Mouse (Mus musculus): ENCODE data around the gene Slc35a1. TPM values are rescaled to one million over a fixed set of nuclear protein-coding genes. Genes with fewer than 3 reads are reported as not detected.

Gene Slc35a1
- polyA plus RNA-seq, 1 experiment from 2014 or later = 54.8 TPM

- 93% methylated on average over 1 of the region's 1 CpGs for WGBS
Measured at GRCm38 (mm10) chr4:34715062-34715461, 27.8 kb upstream of the Slc35a1 start.

GRCm38 (mm10) chr4:34708127-34708526 is 20.9 kb upstream of the Slc35a1 start:
- Histone ChIP-seq H3K4me3 (replicated peaks; ENCODE audit: low read length) (no peak overlapping the region), H3K36me3 (ENCODE audit: control insufficient read depth, insufficient read depth) (no peaks in the 10 kb centered on the region), H3K27me3 (replicated peaks; ENCODE audit: control insufficient read depth, insufficient read depth, low read length) (no peaks in the 10 kb centered on the region), H3K27ac (ENCODE audit: low read length) (no peak overlapping the region), H3K9me3 (ENCODE audit: control insufficient read depth, low read length) (no peaks in the 10 kb centered on the region), H3K4me1 (replicated peaks; ENCODE audit: control insufficient read depth, insufficient read depth, low read length) (no peaks in the 10 kb centered on the region), H3K9ac (replicated peaks; ENCODE audit: low read depth, low read length) (no peak overlapping the region), H3K4me2 (ENCODE audit: low read length) (no peak overlapping the region)
- no peak for ATAC-seq
- WGBS = 82% methylated on average over 3 of the region's 3 CpGs

More at GRCm38 (mm10) chr4:34715062-34715461, 27.8 kb upstream of the Slc35a1 start:
- H3K27ac ChIP-seq (ENCODE audit: low read length) = no peak overlapping the region
- no peak overlapping the region for H3K9ac ChIP-seq (replicated peaks; ENCODE audit: low read depth, low read length)
- H3K4me1 ChIP-seq (replicated peaks; ENCODE audit: control insufficient read depth, insufficient read depth, low read length) = no peaks in the 10 kb centered on the region
- H3K36me3 ChIP-seq (ENCODE audit: control insufficient read depth, insufficient read depth) = no peaks in the 10 kb centered on the region
- no peak overlapping the region for H3K4me2 ChIP-seq (ENCODE audit: low read length)
- ATAC-seq = no peak
- H3K27me3 ChIP-seq (replicated peaks; ENCODE audit: control insufficient read depth, insufficient read depth, low read length) = no peaks in the 10 kb centered on the region
- H3K9me3 ChIP-seq (ENCODE audit: control insufficient read depth, low read length) = 0 out of 2 replicates have a peak, but pooled peaks cover 1% of the 10 kb centered on the region
- H3K4me3 ChIP-seq (replicated peaks; ENCODE audit: low read length) = no peak overlapping the region

- H3K27me3 ChIP-seq (replicated peaks; ENCODE audit: control insufficient read depth, insufficient read depth, low read length) = no peaks in the 10 kb centered on the region
- 77% methylated on average over 3 of the region's 3 CpGs for WGBS
- no peak overlapping the region for H3K4me3 ChIP-seq (replicated peaks; ENCODE audit: low read length)
- H3K9ac ChIP-seq (replicated peaks; ENCODE audit: low read depth, low read length) = no peak overlapping the region
- no peak overlapping the region for H3K27ac ChIP-seq (ENCODE audit: low read length)
- H3K4me2 ChIP-seq (ENCODE audit: low read length) = no peak overlapping the region
- no peaks in the 10 kb centered on the region for H3K9me3 ChIP-seq (ENCODE audit: control insufficient read depth, low read length)
- ATAC-seq = no peak
- H3K4me1 ChIP-seq (replicated peaks; ENCODE audit: control insufficient read depth, insufficient read depth, low read length) = no peaks in the 10 kb centered on the region
- H3K36me3 ChIP-seq (ENCODE audit: control insufficient read depth, insufficient read depth) = no peaks in the 10 kb centered on the region
Measured at GRCm38 (mm10) chr4:34707248-34707647, 20.0 kb upstream of the Slc35a1 start.

- no peaks in the 10 kb centered on the region for H3K9me3 ChIP-seq (ENCODE audit: control insufficient read depth, low read length)
- H3K27me3 ChIP-seq (replicated peaks; ENCODE audit: control insufficient read depth, insufficient read depth, low read length) = no peaks in the 10 kb centered on the region
- no peak overlapping the region for H3K4me2 ChIP-seq (ENCODE audit: low read length)
- ATAC-seq = no peak
- WGBS = 72% methylated on average over 4 of the region's 4 CpGs
- no peak overlapping the region for H3K4me3 ChIP-seq (replicated peaks; ENCODE audit: low read length)
- no peaks in the 10 kb centered on the region for H3K36me3 ChIP-seq (ENCODE audit: control insufficient read depth, insufficient read depth)
- no peak overlapping the region for H3K9ac ChIP-seq (replicated peaks; ENCODE audit: low read depth, low read length)
- no peak overlapping the region for H3K27ac ChIP-seq (ENCODE audit: low read length)
- no peaks in the 10 kb centered on the region for H3K4me1 ChIP-seq (replicated peaks; ENCODE audit: control insufficient read depth, insufficient read depth, low read length)
Measured at GRCm38 (mm10) chr4:34703029-34703428, 15.8 kb upstream of the Slc35a1 start.

GRCm38 (mm10) chr4:34702231-34702630 is 15.0 kb upstream of the Slc35a1 start:
- no peak overlapping the region for H3K9ac ChIP-seq (replicated peaks; ENCODE audit: low read depth, low read length)
- H3K4me1 ChIP-seq (replicated peaks; ENCODE audit: control insufficient read depth, insufficient read depth, low read length) = no peaks in the 10 kb centered on the region
- no peaks in the 10 kb centered on the region for H3K36me3 ChIP-seq (ENCODE audit: control insufficient read depth, insufficient read depth)
- H3K9me3 ChIP-seq (ENCODE audit: control insufficient read depth, low read length) = no peaks in the 10 kb centered on the region
- no peak for ATAC-seq
- H3K27me3 ChIP-seq (replicated peaks; ENCODE audit: control insufficient read depth, insufficient read depth, low read length) = no peaks in the 10 kb centered on the region
- H3K4me3 ChIP-seq (replicated peaks; ENCODE audit: low read length) = no peak overlapping the region
- no peak overlapping the region for H3K27ac ChIP-seq (ENCODE audit: low read length)
- WGBS = 99% methylated on average over 11 of the region's 11 CpGs
- no peak overlapping the region for H3K4me2 ChIP-seq (ENCODE audit: low read length)

- Histone ChIP-seq H3K27me3 (replicated peaks; ENCODE audit: control insufficient read depth, insufficient read depth, low read length) (no peaks in the 10 kb centered on the region), H3K4me2 (ENCODE audit: low read length) (no peak overlapping the region), H3K9me3 (ENCODE audit: control insufficient read depth, low read length) (no peaks in the 10 kb centered on the region), H3K27ac (ENCODE audit: low read length) (no peak overlapping the region), H3K36me3 (ENCODE audit: control insufficient read depth, insufficient read depth) (no peaks in the 10 kb centered on the region), H3K9ac (replicated peaks; ENCODE audit: low read depth, low read length) (no peak overlapping the region), H3K4me1 (replicated peaks; ENCODE audit: control insufficient read depth, insufficient read depth, low read length) (no peaks in the 10 kb centered on the region), H3K4me3 (replicated peaks; ENCODE audit: low read length) (no peak overlapping the region)
- WGBS = 49% methylated on average over 5 of the region's 5 CpGs
- ATAC-seq = no peak
Measured at GRCm38 (mm10) chr4:34701528-34701927, 14.3 kb upstream of the Slc35a1 start.

- Histone ChIP-seq H3K9ac (replicated peaks; ENCODE audit: low read depth, low read length) (no peak overlapping the region), H3K9me3 (ENCODE audit: control insufficient read depth, low read length) (no peaks in the 10 kb centered on the region), H3K27ac (ENCODE audit: low read length) (no peak overlapping the region), H3K4me3 (replicated peaks; ENCODE audit: low read length) (no peak overlapping the region), H3K36me3 (ENCODE audit: control insufficient read depth, insufficient read depth) (no peaks in the 10 kb centered on the region), H3K27me3 (replicated peaks; ENCODE audit: control insufficient read depth, insufficient read depth, low read length) (no peaks in the 10 kb centered on the region), H3K4me1 (replicated peaks; ENCODE audit: control insufficient read depth, insufficient read depth, low read length) (peaks cover 10% of the 10 kb centered on the region), H3K4me2 (ENCODE audit: low read length) (peak overlapping the region; percentile 56)
- ATAC-seq = no peak
- WGBS = 73% methylated on average over 3 of the region's 3 CpGs
Measured at GRCm38 (mm10) chr4:34688021-34688420, 783 bp upstream of the Slc35a1 start.

- Histone ChIP-seq H3K4me3 (replicated peaks; ENCODE audit: low read length) (no peak overlapping the region), H3K27me3 (replicated peaks; ENCODE audit: control insufficient read depth, insufficient read depth, low read length) (no peaks in the 10 kb centered on the region), H3K4me1 (replicated peaks; ENCODE audit: control insufficient read depth, insufficient read depth, low read length) (no peaks in the 10 kb centered on the region), H3K27ac (ENCODE audit: low read length) (no peak overlapping the region), H3K9me3 (ENCODE audit: control insufficient read depth, low read length) (no peaks in the 10 kb centered on the region), H3K36me3 (ENCODE audit: control insufficient read depth, insufficient read depth) (peaks cover 7% of the 10 kb centered on the region), H3K9ac (replicated peaks; ENCODE audit: low read depth, low read length) (no peak overlapping the region), H3K4me2 (ENCODE audit: low read length) (no peak overlapping the region)
- ATAC-seq = no peak
- WGBS = 85% methylated on average over 5 of the region's 5 CpGs
Measured at GRCm38 (mm10) chr4:34680530-34680929, 6.7 kb downstream of the Slc35a1 start.

GRCm38 (mm10) chr4:34673721-34674120 is 13.5 kb downstream of the Slc35a1 start:
- ATAC-seq = no peak
- no peaks in the 10 kb centered on the region for H3K9me3 ChIP-seq (ENCODE audit: control insufficient read depth, low read length)
- WGBS = 91% methylated on average over 5 of the region's 5 CpGs
- no peaks in the 10 kb centered on the region for H3K27me3 ChIP-seq (replicated peaks; ENCODE audit: control insufficient read depth, insufficient read depth, low read length)
- no peak overlapping the region for H3K27ac ChIP-seq (ENCODE audit: low read length)
- no peak overlapping the region for H3K9ac ChIP-seq (replicated peaks; ENCODE audit: low read depth, low read length)
- H3K4me3 ChIP-seq (replicated peaks; ENCODE audit: low read length) = no peak overlapping the region
- peaks cover 11% of the 10 kb centered on the region for H3K36me3 ChIP-seq (ENCODE audit: control insufficient read depth, insufficient read depth)
- H3K4me2 ChIP-seq (ENCODE audit: low read length) = no peak overlapping the region
- no peaks in the 10 kb centered on the region for H3K4me1 ChIP-seq (replicated peaks; ENCODE audit: control insufficient read depth, insufficient read depth, low read length)

GRCm38 (mm10) chr4:34667923-34668322 is 19.3 kb downstream of the Slc35a1 start:
- 89% methylated on average over 5 of the region's 5 CpGs for WGBS
- Histone ChIP-seq H3K27me3 (replicated peaks; ENCODE audit: control insufficient read depth, insufficient read depth, low read length) (no peaks in the 10 kb centered on the region), H3K4me3 (replicated peaks; ENCODE audit: low read length) (no peak overlapping the region), H3K9ac (replicated peaks; ENCODE audit: low read depth, low read length) (no peak overlapping the region), H3K4me1 (replicated peaks; ENCODE audit: control insufficient read depth, insufficient read depth, low read length) (no peaks in the 10 kb centered on the region), H3K9me3 (ENCODE audit: control insufficient read depth, low read length) (no peaks in the 10 kb centered on the region; the same call in 1 of the 2 replicates), H3K36me3 (ENCODE audit: control insufficient read depth, insufficient read depth) (peaks cover 23% of the 10 kb centered on the region), H3K27ac (ENCODE audit: low read length) (no peak overlapping the region), H3K4me2 (ENCODE audit: low read length) (no peak overlapping the region)
- ATAC-seq = no peak

Data from forebrain, embryonic 16.5 days (tissue).